Mouse (Mus musculus) lung, postnatal 0 days (tissue): Measurements from ENCODE around the gene Mcpt8. TPM values are rescaled to one million over a fixed set of nuclear protein-coding genes. Genes with fewer than 3 reads are reported as not detected.

Source experiments
- ATAC-seq: fragments of 200-750 bp; cut with Nextera tagmentation; 2 replicates; pipeline ENCODE4 v1.8.0; 2017; ENCODE audit warnings: moderate library complexity
- DNase-seq: peaks from one replicate; pipeline ENCODE4 v3.0.0-alpha.2; 2016; ENCODE audit warnings: low spot score
- H3K27ac ChIP-seq: fragments of 300-500 bp; sonication (generic); 2 replicates; pipeline ENCODE4 v1.5.1; 2014; ENCODE audit warnings: antibody characterized with exemption, mild to moderate bottlenecking, low read length, mixed read lengths
- H3K27me3 ChIP-seq: fragments of 300-500 bp; sonication (generic); replicated peaks from 2 replicates; pipeline ENCODE4 v1.6.1; 2014; ENCODE audit warnings: low read length, mixed read lengths; ENCODE audit not compliant: insufficient read depth
- H3K36me3 ChIP-seq: fragments of 300-500 bp; sonication (generic); 2 replicates; pipeline ENCODE4 v1.6.1; 2014; ENCODE audit warnings: low read length, mixed read lengths; ENCODE audit not compliant: insufficient read depth
- H3K4me1 ChIP-seq: fragments of 300-500 bp; sonication (generic); 2 replicates; pipeline ENCODE4 v1.6.1; 2014; ENCODE audit warnings: antibody characterized with exemption, low read depth, low read length, mixed read lengths; ENCODE audit not compliant: insufficient read depth
- H3K4me2 ChIP-seq: fragments of 300-500 bp; sonication (generic); replicated peaks from 2 replicates; pipeline ENCODE4 v1.6.1; 2014; ENCODE audit warnings: low read depth, mild to moderate bottlenecking, low read length, moderate library complexity, mixed read lengths
- H3K4me3 ChIP-seq: fragments of 300-500 bp; sonication (generic); 2 replicates; pipeline ENCODE4 v1.5.1; 2014; ENCODE audit warnings: low read depth, low read length
- H3K9ac ChIP-seq: fragments of 300-500 bp; sonication (generic); replicated peaks from 2 replicates; pipeline ENCODE4 v1.6.1; 2014; ENCODE audit warnings: low read depth, mild to moderate bottlenecking
- H3K9me3 ChIP-seq: fragments of 300-500 bp; sonication (generic); 2 replicates; pipeline ENCODE4 v1.6.1; 2016; ENCODE audit warnings: low read length, mixed read lengths
- CTCF ChIP-seq: IDR thresholded peaks from 2 replicates; pipeline ENCODE4 v1.5.1; 2016; ENCODE audit warnings: antibody characterized with exemption, mild to moderate bottlenecking
- EP300 ChIP-seq: IDR thresholded peaks from 2 replicates; pipeline ENCODE4 v1.6.1; 2016; ENCODE audit warnings: antibody characterized with exemption, mild to moderate bottlenecking, control low read depth
- WGBS: fragments of 180-500 bp; shearing (Covaris S2); extraction: QIAGEN DNeasy Blood & Tissue Kit; methylation state at CpG from one replicate; pipeline ENCODE4 v1.1.7; 2014; 5-methylcytosine and 5-hydroxymethylcytosine counted together
- microRNA-seq: library from miRNA; unstranded; fragments of <30 nt; microRNA quantifications from one replicate; pipeline ENCODE4, GENCODE M21; 2016
- polyA plus RNA-seq: library from polyadenylated mRNA; unstranded; fragments of >200 nt; fragmentation: Nextera tagmentation; extraction: Ambion mirVana; gene quantifications from 2 replicates; pipeline ENCODE4 v1.2.1, GENCODE M21; 2015

Gene Mcpt8
- polyA plus RNA-seq, 1 experiment from 2014 or later, result 5.0 TPM

GRCm38 (mm10) chr14:56034433-56034832 lies 50.6 kb downstream of the Mcpt8 start:
- Histone ChIP-seq H3K9ac (no peak overlapping the region), H3K9me3 (no peaks in the 10 kb centered on the region), H3K4me1 (no peaks in the 10 kb centered on the region), H3K27ac (no peak overlapping the region), H3K27me3 (no peaks in the 10 kb centered on the region), H3K4me2 (no peak overlapping the region), H3K4me3 (no peak overlapping the region), H3K36me3 (no peaks in the 10 kb centered on the region)
- ATAC-seq (peak; percentile 88), DNase-seq (peak; percentile 82)
- WGBS, result 26% methylated on average over 2 of the region's 2 CpGs
- TF ChIP-seq CTCF (no peak), EP300 (peak; percentile 61; the same call in 1 of the 2 replicates)

Small RNA genes lying within 50 kb of the gene (microRNA-seq; reads per million reads assigned to microRNA genes)
- gene Mir6949, result not detected

Other genes starting within 250 kb of the Mcpt8 start
- 4.2 and 4.7 TPM in 2 replicates for gene Nynrin, start 231.3 kb downstream of the Mcpt8 start, polyA plus RNA-seq
- gene Cbln3, start 200.9 kb downstream of the Mcpt8 start, polyA plus RNA-seq, result 0.26 and 0.44 TPM in 2 replicates
- 10.1 and 11.7 TPM in 2 replicates for gene Khnyn, start 200.3 kb downstream of the Mcpt8 start, polyA plus RNA-seq
- 43.0 and 46.3 TPM in 2 replicates for gene Sdr39u1, start 185.0 kb downstream of the Mcpt8 start, polyA plus RNA-seq
- 7.6 and 10.4 TPM in 2 replicates for gene Cma1, start 140.6 kb downstream of the Mcpt8 start, polyA plus RNA-seq
- not detected in 2 replicates for gene Cma2, start 134.3 kb downstream of the Mcpt8 start, polyA plus RNA-seq
- not detected in 2 replicates for gene Mcpt1, start 67.3 kb downstream of the Mcpt8 start, polyA plus RNA-seq
- not detected in 2 replicates for gene Mcpt9, start 54.8 kb downstream of the Mcpt8 start, polyA plus RNA-seq
- 0.13 TPM in 1 of 2 replicates, not detected in the other for gene Mcpt2, start 43.2 kb downstream of the Mcpt8 start, polyA plus RNA-seq
- gene Mcpt4, start 23.0 kb downstream of the Mcpt8 start, polyA plus RNA-seq, result 0.54 and 1.5 TPM in 2 replicates
- 0.29 and 0.31 TPM in 2 replicates for gene Ctsg, start 17.3 kb upstream of the Mcpt8 start, polyA plus RNA-seq
- gene Gzme, start 35.4 kb upstream of the Mcpt8 start, polyA plus RNA-seq, result not detected in 2 replicates
- gene Gzmd, start 47.3 kb upstream of the Mcpt8 start, polyA plus RNA-seq, result not detected in 2 replicates
- gene Gzmg, start 74.3 kb upstream of the Mcpt8 start, polyA plus RNA-seq, result not detected in 2 replicates
- not detected in 2 replicates for gene Gzmn, start 89.3 kb upstream of the Mcpt8 start, polyA plus RNA-seq
- not detected in 2 replicates for gene Gzmf, start 126.1 kb upstream of the Mcpt8 start, polyA plus RNA-seq
- gene Gzmc, start 149.4 kb upstream of the Mcpt8 start, polyA plus RNA-seq, result not detected in 2 replicates
- gene Gzmb, start 177.0 kb upstream of the Mcpt8 start, polyA plus RNA-seq, result 1.4 TPM in 2 replicates